Mouse (Mus musculus) forebrain, postnatal 0 days (tissue): ENCODE results near the gene Rab33b. TPM values are rescaled to one million over a fixed set of nuclear protein-coding genes. Genes with fewer than 3 reads are reported as not detected.

Source experiments
- ATAC-seq: fragments of 200-750 bp; cut with Nextera tagmentation; 2 replicates; pipeline ENCODE4 v1.8.0; 2017; ENCODE audit warnings: mild to moderate bottlenecking, moderate library complexity
- DNase-seq: peaks from one replicate; pipeline ENCODE4 v3.0.0-alpha.2; 2015
- H3K27ac ChIP-seq: fragments of 300-500 bp; sonication (generic); 2 replicates; pipeline ENCODE4 v1.5.1; 2014; ENCODE audit warnings: low read depth, mild to moderate bottlenecking, antibody characterized with exemption, low read length, moderate library complexity, mixed read lengths
- H3K27me3 ChIP-seq: fragments of 300-500 bp; sonication (generic); 2 replicates; pipeline ENCODE4 v1.6.1; 2014; ENCODE audit warnings: mild to moderate bottlenecking, low read length, mixed read lengths; ENCODE audit not compliant: insufficient read depth
- H3K36me3 ChIP-seq: fragments of 300-500 bp; sonication (generic); 2 replicates; pipeline ENCODE4 v1.6.1; 2014; ENCODE audit warnings: mild to moderate bottlenecking, moderate library complexity; ENCODE audit not compliant: insufficient read depth
- H3K4me1 ChIP-seq: fragments of 300-500 bp; sonication (generic); 2 replicates; pipeline ENCODE4 v1.6.1; 2014; ENCODE audit warnings: antibody characterized with exemption; ENCODE audit not compliant: insufficient read depth
- H3K4me2 ChIP-seq: fragments of 300-500 bp; sonication (generic); 2 replicates; pipeline ENCODE4 v1.6.1; 2014; ENCODE audit warnings: low read depth, mild to moderate bottlenecking, moderate library complexity
- H3K4me3 ChIP-seq: fragments of 300-500 bp; sonication (generic); 2 replicates; pipeline ENCODE4 v1.5.1; 2014; ENCODE audit warnings: low read depth, low read length, mixed read lengths
- H3K9ac ChIP-seq: fragments of 300-500 bp; sonication (generic); 2 replicates; pipeline ENCODE4 v1.6.1; 2014; ENCODE audit warnings: mild to moderate bottlenecking
- H3K9me3 ChIP-seq: fragments of 300-500 bp; sonication (generic); 2 replicates; pipeline ENCODE4 v1.6.1; 2016; ENCODE audit warnings: low read length
- CTCF ChIP-seq: sonication (generic); IDR thresholded peaks from 2 replicates; pipeline ENCODE4 v1.5.1; 2016; ENCODE audit warnings: antibody characterized with exemption, control low read depth, low read depth
- WGBS: fragments of 180-500 bp; shearing (Covaris S2); extraction: QIAGEN DNeasy Blood & Tissue Kit; methylation state at CpG from one replicate; pipeline ENCODE4 v1.1.7; 2014; 5-methylcytosine and 5-hydroxymethylcytosine counted together
- polyA plus RNA-seq: library from polyadenylated mRNA; unstranded; fragments of >200 nt; fragmentation: Nextera tagmentation; extraction: Ambion mirVana; gene quantifications from 2 replicates; pipeline ENCODE4 v1.2.1, GENCODE M21; 2015
- total RNA-seq: library from RNA; depleted of rRNA; stranded (reverse); fragments of >200 nt; gene quantifications from 2 replicates; pipeline ENCODE4 v1.2.3, GENCODE M21; 2014

Rab33b gene
- total and polyA plus RNA-seq, 2 experiments from 2014 or later: 32.8 to 41.0 TPM

GRCm38 (mm10) chr3:51494466-51494865, 10.7 kb downstream of the Rab33b start:
- Histone ChIP-seq H3K4me1 (peaks cover 3% of the 10 kb centered on the region; the same call in 1 of the 2 replicates), H3K4me3 (no peak overlapping the region), H3K9ac (no peak overlapping the region), H3K9me3 (no peaks in the 10 kb centered on the region), H3K36me3 (peaks cover 11% of the 10 kb centered on the region), H3K27me3 (no peaks in the 10 kb centered on the region), H3K4me2 (no peak overlapping the region), H3K27ac (no peak overlapping the region)
- TF ChIP-seq CTCF: no peak
- WGBS: 68% methylated on average over 2 of the region's 2 CpGs
- no peak for ATAC-seq
- no peak for DNase-seq

- Histone ChIP-seq H3K27me3 (no peaks in the 10 kb centered on the region), H3K36me3 (peaks cover 11% of the 10 kb centered on the region), H3K27ac (no peak overlapping the region), H3K4me2 (no peak overlapping the region), H3K4me1 (no peaks in the 10 kb centered on the region; the same call in 1 of the 2 replicates), H3K9ac (no peak overlapping the region), H3K9me3 (no peaks in the 10 kb centered on the region), H3K4me3 (no peak overlapping the region)
- no peak for DNase-seq
- ATAC-seq: no peak
- 92% methylated on average over 9 of the region's 9 CpGs for WGBS
- no peak for TF ChIP-seq CTCF
These were observed 11.9 kb downstream of the Rab33b start for GRCm38 (mm10) chr3:51495646-51496045.

GRCm38 (mm10) chr3:51497978-51498377, 14.3 kb downstream of the Rab33b start:
- Histone ChIP-seq H3K9ac (no peak overlapping the region), H3K4me3 (no peak overlapping the region), H3K27me3 (no peaks in the 10 kb centered on the region), H3K27ac (no peak overlapping the region), H3K9me3 (no peaks in the 10 kb centered on the region), H3K36me3 (peaks cover 11% of the 10 kb centered on the region), H3K4me1 (no peaks in the 10 kb centered on the region), H3K4me2 (no peak overlapping the region)
- ATAC-seq (no peak), DNase-seq (no peak)
- 97% methylated on average over 1 of the region's 1 CpGs for WGBS
- TF ChIP-seq CTCF: no peak

- WGBS: 83% methylated on average over 5 of the region's 5 CpGs
These were observed 14.9 kb downstream of the Rab33b start for GRCm38 (mm10) chr3:51498659-51499058.

GRCm38 (mm10) chr3:51499876-51500275, 16.2 kb downstream of the Rab33b start:
- Histone ChIP-seq H3K27ac (no peak overlapping the region), H3K36me3 (no peaks in the 10 kb centered on the region), H3K4me2 (no peak overlapping the region), H3K9me3 (no peaks in the 10 kb centered on the region), H3K9ac (no peak overlapping the region), H3K4me1 (no peaks in the 10 kb centered on the region), H3K27me3 (no peaks in the 10 kb centered on the region), H3K4me3 (no peak overlapping the region)
- WGBS: 97% methylated on average over 4 of the region's 4 CpGs
- DNase-seq: no peak
- no peak for TF ChIP-seq CTCF
- ATAC-seq: no peak

More at GRCm38 (mm10) chr3:51498659-51499058, 14.9 kb downstream of the Rab33b start:
- Histone ChIP-seq H3K9ac (no peak overlapping the region), H3K27me3 (no peaks in the 10 kb centered on the region), H3K27ac (no peak overlapping the region), H3K36me3 (peaks cover 6% of the 10 kb centered on the region; the same call in 1 of the 2 replicates), H3K4me1 (no peaks in the 10 kb centered on the region), H3K4me2 (no peak overlapping the region), H3K9me3 (no peaks in the 10 kb centered on the region), H3K4me3 (no peak overlapping the region)
- no peak for TF ChIP-seq CTCF
- no peak for DNase-seq
- ATAC-seq: no peak

GRCm38 (mm10) chr3:51504385-51504952, 20.7 kb downstream of the Rab33b start:
- H3K4me2 ChIP-seq: no peak overlapping the region
- no peaks in the 10 kb centered on the region for H3K9me3 ChIP-seq
- no peak overlapping the region for H3K9ac ChIP-seq
- ATAC-seq (no peak; the same call in 1 of the 2 replicates), DNase-seq (no peak)
- TF ChIP-seq CTCF: no peak
- H3K27me3 ChIP-seq: no peaks in the 10 kb centered on the region
- peak overlapping the region; percentile 15; the same call in 1 of the 2 replicates for H3K27ac ChIP-seq
- 25% methylated on average over 11 of the region's 11 CpGs for WGBS
- H3K36me3 ChIP-seq: no peaks in the 10 kb centered on the region
- H3K4me3 ChIP-seq: no peak overlapping the region
- no peaks in the 10 kb centered on the region for H3K4me1 ChIP-seq

GRCm38 (mm10) chr3:51505465-51505864, 21.7 kb downstream of the Rab33b start:
- ATAC-seq: no peak

More at GRCm38 (mm10) chr3:51505465-51505864, 21.7 kb downstream of the Rab33b start:
- H3K36me3 ChIP-seq: no peaks in the 10 kb centered on the region
- no peak overlapping the region for H3K9ac ChIP-seq
- TF ChIP-seq CTCF: no peak
- no peaks in the 10 kb centered on the region for H3K4me1 ChIP-seq
- no peak overlapping the region for H3K4me2 ChIP-seq
- DNase-seq: no peak
- H3K27ac ChIP-seq: no peak overlapping the region
- WGBS: 77% methylated on average over 19 of the region's 19 CpGs
- no peaks in the 10 kb centered on the region for H3K9me3 ChIP-seq
- H3K4me3 ChIP-seq: no peak overlapping the region
- no peaks in the 10 kb centered on the region for H3K27me3 ChIP-seq
